Mouse (Mus musculus): ENCODE data around the gene Stil.

DNA sequence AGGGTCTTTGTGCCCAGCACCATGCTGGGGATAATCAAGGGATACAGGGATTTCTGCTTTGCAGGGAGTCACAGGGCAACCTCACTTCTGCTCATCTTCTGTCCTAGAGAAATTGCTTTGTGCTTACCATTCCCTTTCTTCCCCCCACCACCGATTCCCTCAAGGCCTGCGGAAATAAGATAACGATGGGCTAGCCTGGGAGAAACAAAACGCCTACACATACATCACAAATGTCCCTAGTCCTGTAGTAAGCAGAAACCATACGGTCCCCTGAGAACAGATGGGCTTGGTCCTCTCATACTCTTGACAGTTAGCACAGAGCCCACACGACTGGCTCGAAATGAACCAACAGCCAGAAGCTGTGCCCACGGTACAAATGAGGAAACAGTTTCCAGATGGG, 48.2 kb downstream of the Stil start:
- TF ChIP-seq CTCF (IDR thresholded peaks at IDR 0.05) (no peak), EP300 (IDR thresholded peaks at IDR 0.05) (no peak)
